Mouse (Mus musculus): ENCODE data around the gene Pla2g12a. TPM values are rescaled to one million over a fixed set of nuclear protein-coding genes. Genes with fewer than 3 reads are reported as not detected.

The Pla2g12a gene
- polyA plus RNA-seq, 1 experiment, result 67.0 TPM

DNA sequence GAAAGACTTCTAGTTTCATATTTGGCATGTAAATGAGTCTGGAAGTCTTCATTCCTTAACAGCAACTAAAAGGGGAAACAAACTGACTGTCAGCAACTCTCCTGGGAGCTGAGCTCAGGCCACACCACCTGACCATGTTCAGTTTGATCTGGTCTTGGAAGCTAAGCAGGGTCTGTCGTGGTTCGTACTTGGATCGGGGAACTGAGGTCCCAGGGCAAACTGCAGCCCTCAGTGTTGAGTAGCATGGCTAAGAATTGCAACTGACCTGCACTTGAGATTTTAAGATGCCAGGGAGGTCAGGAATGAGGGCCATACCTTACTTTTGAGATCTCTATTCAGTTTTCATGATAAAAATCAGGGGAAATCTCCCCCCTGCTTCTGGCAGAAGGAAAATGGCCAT, 47.5 kb downstream of the Pla2g12a start:
- H3K4me3 ChIP-seq (ENCODE audit: control insufficient read depth, insufficient read depth, low read length), result no peak overlapping the region
- H3K4me1 ChIP-seq (replicated peaks; ENCODE audit: control insufficient read depth, insufficient read depth, low read length), result peaks cover 3% of the 10 kb centered on the region; the same call in 1 of the 2 replicates
- H3K27me3 ChIP-seq (ENCODE audit: control insufficient read depth, insufficient read depth, low read length), result no peaks in the 10 kb centered on the region
- no peak for TF ChIP-seq POLR2A (IDR thresholded peaks at IDR 0.05; ENCODE audit: control insufficient read depth, extremely low read depth, insufficient read depth, low read length, poor library complexity)
- TF ChIP-seq CTCF (IDR thresholded peaks at IDR 0.05; ENCODE audit: borderline replicate concordance, control insufficient read depth, extremely low read depth, insufficient read depth, low read length, poor library complexity), result no peak
- no peak overlapping the region for H3K27ac ChIP-seq (ENCODE audit: control insufficient read depth, insufficient read depth, low read length)
- no peak for DNase-seq
- WGBS, result 97% methylated on average over 3 of the region's 3 CpGs
- no peaks in the 10 kb centered on the region for H3K36me3 ChIP-seq (ENCODE audit: control insufficient read depth, insufficient read depth, low read length)

DNA sequence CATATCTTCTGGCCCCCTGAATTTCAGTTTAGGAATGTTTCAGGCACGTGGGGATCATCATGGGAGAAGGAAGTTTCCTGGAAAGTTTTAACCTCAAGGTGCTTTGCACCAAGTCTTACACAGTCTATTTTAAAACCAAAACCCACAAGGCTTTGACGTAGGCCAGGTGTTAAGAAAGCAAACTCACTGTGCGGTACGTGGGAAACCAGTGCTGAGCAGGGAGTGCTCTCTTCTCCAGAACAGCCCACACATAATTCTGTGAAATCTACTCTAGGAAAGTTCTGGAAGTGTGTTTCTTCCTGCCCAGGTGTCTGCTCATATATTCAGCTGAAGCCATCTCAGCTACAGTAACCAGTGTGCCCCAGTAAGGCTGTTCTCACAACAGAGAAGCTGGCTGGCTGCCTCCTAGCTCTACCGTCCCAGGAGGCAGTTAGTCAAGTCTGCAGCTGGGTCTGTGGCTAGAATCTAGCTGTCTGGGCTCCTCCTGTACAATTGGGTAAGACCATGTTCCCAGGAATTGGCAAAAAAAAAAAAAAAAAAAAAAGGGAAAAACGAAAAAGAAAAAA, 51.9 kb downstream of the Pla2g12a start:
- Histone ChIP-seq H3K36me3 (ENCODE audit: control insufficient read depth, insufficient read depth, low read length) (no peaks in the 10 kb centered on the region), H3K27ac (ENCODE audit: control insufficient read depth, insufficient read depth, low read length) (no peak overlapping the region), H3K4me3 (ENCODE audit: control insufficient read depth, insufficient read depth, low read length) (no peak overlapping the region), H3K27me3 (ENCODE audit: control insufficient read depth, insufficient read depth, low read length) (no peaks in the 10 kb centered on the region), H3K4me1 (replicated peaks; ENCODE audit: control insufficient read depth, insufficient read depth, low read length) (peaks cover 3% of the 10 kb centered on the region; the same call in 1 of the 2 replicates)
- 8% methylated on average over 6 of the region's 6 CpGs for WGBS
- no peak for DNase-seq
- TF ChIP-seq CTCF (IDR thresholded peaks at IDR 0.05; ENCODE audit: borderline replicate concordance, control insufficient read depth, extremely low read depth, insufficient read depth, low read length, poor library complexity), result no peak
- TF ChIP-seq POLR2A (IDR thresholded peaks at IDR 0.05; ENCODE audit: control insufficient read depth, extremely low read depth, insufficient read depth, low read length, poor library complexity), result no peak

- Histone ChIP-seq H3K27me3 (ENCODE audit: control insufficient read depth, insufficient read depth, low read length) (no peaks in the 10 kb centered on the region), H3K4me3 (ENCODE audit: control insufficient read depth, insufficient read depth, low read length) (no peak overlapping the region), H3K36me3 (ENCODE audit: control insufficient read depth, insufficient read depth, low read length) (no peaks in the 10 kb centered on the region), H3K4me1 (replicated peaks; ENCODE audit: control insufficient read depth, insufficient read depth, low read length) (peaks cover 3% of the 10 kb centered on the region; the same call in 1 of the 2 replicates), H3K27ac (ENCODE audit: control insufficient read depth, insufficient read depth, low read length) (no peak overlapping the region)
- DNase-seq, result peak; percentile 18
- TF ChIP-seq CTCF (IDR thresholded peaks at IDR 0.05; ENCODE audit: borderline replicate concordance, control insufficient read depth, extremely low read depth, insufficient read depth, low read length, poor library complexity), result no peak
- TF ChIP-seq POLR2A (IDR thresholded peaks at IDR 0.05; ENCODE audit: control insufficient read depth, extremely low read depth, insufficient read depth, low read length, poor library complexity), result no peak
- WGBS, result 49% methylated on average over 4 of the region's 4 CpGs
Observed at GRCm38 (mm10) chr3:129932443-129932842, 54.0 kb downstream of the Pla2g12a start.

DNA sequence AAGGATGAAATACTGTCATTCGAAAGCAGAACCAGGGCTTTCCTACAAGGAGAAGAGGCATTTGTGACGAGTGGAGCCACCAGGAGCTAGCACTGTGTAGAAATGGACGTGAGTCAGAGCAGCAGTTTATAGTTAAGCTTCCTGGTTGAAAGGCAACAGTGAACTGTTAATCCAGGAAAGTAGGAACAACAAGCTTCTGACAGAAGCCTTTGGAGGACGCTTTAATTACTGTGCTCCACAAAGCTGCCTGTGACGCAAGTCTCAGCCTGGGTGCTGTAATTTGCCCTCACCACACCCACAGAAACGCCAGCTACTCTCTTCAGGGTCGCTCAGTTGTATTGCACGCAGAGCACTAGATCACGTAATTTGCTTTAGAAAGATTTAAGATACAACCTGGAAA, 58.2 kb downstream of the Pla2g12a start:
- no peak overlapping the region for H3K27ac ChIP-seq (ENCODE audit: control insufficient read depth, insufficient read depth, low read length)
- H3K4me3 ChIP-seq (ENCODE audit: control insufficient read depth, insufficient read depth, low read length), result no peak overlapping the region
- H3K36me3 ChIP-seq (ENCODE audit: control insufficient read depth, insufficient read depth, low read length), result no peaks in the 10 kb centered on the region
- no peak for TF ChIP-seq POLR2A (IDR thresholded peaks at IDR 0.05; ENCODE audit: control insufficient read depth, extremely low read depth, insufficient read depth, low read length, poor library complexity)
- TF ChIP-seq CTCF (IDR thresholded peaks at IDR 0.05; ENCODE audit: borderline replicate concordance, control insufficient read depth, extremely low read depth, insufficient read depth, low read length, poor library complexity), result no peak
- no peaks in the 10 kb centered on the region for H3K27me3 ChIP-seq (ENCODE audit: control insufficient read depth, insufficient read depth, low read length)
- no peak for DNase-seq
- H3K4me1 ChIP-seq (replicated peaks; ENCODE audit: control insufficient read depth, insufficient read depth, low read length), result no peaks in the 10 kb centered on the region
- 81% methylated on average over 9 of the region's 9 CpGs for WGBS

GRCm38 (mm10) chr3:129937848-129938247, 59.4 kb downstream of the Pla2g12a start:
- Histone ChIP-seq H3K4me1 (replicated peaks; ENCODE audit: control insufficient read depth, insufficient read depth, low read length) (no peaks in the 10 kb centered on the region), H3K27me3 (ENCODE audit: control insufficient read depth, insufficient read depth, low read length) (no peaks in the 10 kb centered on the region), H3K4me3 (ENCODE audit: control insufficient read depth, insufficient read depth, low read length) (no peak overlapping the region), H3K27ac (ENCODE audit: control insufficient read depth, insufficient read depth, low read length) (no peak overlapping the region), H3K36me3 (ENCODE audit: control insufficient read depth, insufficient read depth, low read length) (no peaks in the 10 kb centered on the region)
- no peak for TF ChIP-seq CTCF (IDR thresholded peaks at IDR 0.05; ENCODE audit: borderline replicate concordance, control insufficient read depth, extremely low read depth, insufficient read depth, low read length, poor library complexity)
- TF ChIP-seq POLR2A (IDR thresholded peaks at IDR 0.05; ENCODE audit: control insufficient read depth, extremely low read depth, insufficient read depth, low read length, poor library complexity), result no peak
- DNase-seq, result no peak
- WGBS, result 75% methylated on average over 3 of the region's 3 CpGs

- Histone ChIP-seq H3K27me3 (ENCODE audit: control insufficient read depth, insufficient read depth, low read length) (no peaks in the 10 kb centered on the region), H3K36me3 (ENCODE audit: control insufficient read depth, insufficient read depth, low read length) (no peaks in the 10 kb centered on the region), H3K4me1 (replicated peaks; ENCODE audit: control insufficient read depth, insufficient read depth, low read length) (no peaks in the 10 kb centered on the region), H3K27ac (ENCODE audit: control insufficient read depth, insufficient read depth, low read length) (no peak overlapping the region), H3K4me3 (ENCODE audit: control insufficient read depth, insufficient read depth, low read length) (no peak overlapping the region)
- DNase-seq, result no peak
- 90% methylated on average over 7 of the region's 7 CpGs for WGBS
- TF ChIP-seq POLR2A (IDR thresholded peaks at IDR 0.05; ENCODE audit: control insufficient read depth, extremely low read depth, insufficient read depth, low read length, poor library complexity), result no peak
- no peak for TF ChIP-seq CTCF (IDR thresholded peaks at IDR 0.05; ENCODE audit: borderline replicate concordance, control insufficient read depth, extremely low read depth, insufficient read depth, low read length, poor library complexity)
Observed at GRCm38 (mm10) chr3:129939058-129939457, 60.7 kb downstream of the Pla2g12a start.

GRCm38 (mm10) chr3:129940780-129941179, 62.4 kb downstream of the Pla2g12a start:
- DNase-seq, result no peak
- H3K27ac ChIP-seq (ENCODE audit: control insufficient read depth, insufficient read depth, low read length), result no peak overlapping the region
- WGBS, result 100% methylated on average over 2 of the region's 2 CpGs
- no peak for TF ChIP-seq POLR2A (IDR thresholded peaks at IDR 0.05; ENCODE audit: control insufficient read depth, extremely low read depth, insufficient read depth, low read length, poor library complexity)
- no peak overlapping the region for H3K4me3 ChIP-seq (ENCODE audit: control insufficient read depth, insufficient read depth, low read length)
- no peaks in the 10 kb centered on the region for H3K27me3 ChIP-seq (ENCODE audit: control insufficient read depth, insufficient read depth, low read length)
- no peaks in the 10 kb centered on the region for H3K36me3 ChIP-seq (ENCODE audit: control insufficient read depth, insufficient read depth, low read length)
- peaks cover under 1% of the 10 kb centered on the region; the same call in 1 of the 2 replicates for H3K4me1 ChIP-seq (replicated peaks; ENCODE audit: control insufficient read depth, insufficient read depth, low read length)
